Mouse (Mus musculus): ENCODE measurements around the gene Slc38a1. TPM values are rescaled to one million over a fixed set of nuclear protein-coding genes. Genes with fewer than 3 reads are reported as not detected.
A peak's percentile ranks its signal among the peaks of the same experiment; 100 is the strongest.

Gene Slc38a1
- polyA plus RNA-seq, 1 experiment from 2014 or later, result 54.0 TPM

DNA sequence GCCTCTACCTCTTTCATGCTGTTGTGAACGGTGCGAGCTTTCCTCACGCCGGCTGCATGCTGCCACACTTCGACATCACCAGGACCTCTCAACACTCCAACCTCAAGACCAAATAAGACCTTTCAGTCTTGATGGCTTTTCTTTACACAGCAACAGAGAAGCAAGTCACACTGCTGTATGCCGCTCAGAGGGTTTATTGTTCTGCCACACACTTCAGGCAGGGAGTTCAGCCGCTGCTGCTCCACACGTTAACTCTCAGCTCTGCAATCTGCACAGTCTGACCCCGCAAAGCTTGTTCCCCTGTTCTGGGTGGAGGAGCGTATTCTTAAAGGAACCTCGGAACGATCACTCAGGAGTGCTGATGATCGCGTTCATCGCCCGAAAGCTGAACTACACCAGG, 40.7 kb downstream of the Slc38a1 start:
- H3K36me3 ChIP-seq, result peaks cover 21% of the 10 kb centered on the region; the same call in 1 of the 2 replicates
- H3K9ac ChIP-seq, result no peak overlapping the region
- H3K9me3 ChIP-seq, result no peaks in the 10 kb centered on the region
- H3K27ac ChIP-seq, result peak overlapping the region; percentile 33; the same call in 1 of the 2 replicates
- peaks cover 25% of the 10 kb centered on the region for H3K4me1 ChIP-seq
- no peaks in the 10 kb centered on the region for H3K27me3 ChIP-seq
- no peak for ATAC-seq (ENCODE audit: insufficient number of reproducible peaks, low FRiP score, low TSS enrichment, low read depth)
- no peak overlapping the region for H3K4me3 ChIP-seq
- 74% methylated on average over 16 of the region's 16 CpGs for WGBS
- no peak overlapping the region for H3K4me2 ChIP-seq

DNA sequence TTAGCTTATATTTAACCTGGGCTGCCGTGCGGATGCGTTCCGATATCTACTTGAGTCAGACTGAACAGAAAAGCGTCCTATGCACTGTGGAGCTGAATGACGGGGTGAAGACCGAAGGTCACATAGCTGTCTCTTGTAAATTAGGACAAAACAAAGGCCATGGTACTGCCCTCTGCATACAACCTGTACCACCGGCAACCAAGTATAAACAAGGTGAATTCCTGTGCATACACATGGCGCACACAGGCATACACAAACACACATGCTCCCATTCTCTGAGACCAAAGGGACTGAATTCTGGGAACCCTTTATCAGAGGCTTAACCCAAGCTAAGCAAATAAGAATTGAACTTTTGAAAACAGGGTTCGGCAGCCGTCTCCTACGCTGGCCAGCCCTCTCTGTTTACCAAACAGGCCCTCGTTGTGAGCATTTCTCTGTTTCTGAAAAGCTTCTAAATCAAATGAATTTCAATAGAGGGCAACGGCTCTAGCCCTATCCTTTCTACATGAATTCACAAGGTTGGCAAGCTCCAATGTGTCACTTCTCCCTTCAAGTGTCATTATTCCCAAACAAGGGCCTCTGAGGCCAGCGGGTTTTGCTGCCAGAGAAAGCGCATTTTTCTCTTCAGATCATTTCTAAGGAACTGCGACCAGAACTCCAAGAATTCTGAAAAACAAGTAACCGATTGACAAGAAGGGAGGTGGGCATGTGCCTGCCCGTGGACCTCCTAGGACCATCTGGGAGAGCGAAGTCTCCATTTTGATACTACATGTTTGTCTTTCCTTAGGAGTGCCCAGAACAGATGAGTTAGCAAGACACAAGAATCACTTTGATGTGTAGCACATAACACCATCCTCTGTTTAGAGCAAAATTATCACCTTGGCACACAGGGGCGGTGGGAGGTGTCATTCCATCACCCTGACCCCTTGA, 42.6 kb downstream of the Slc38a1 start:
- Histone ChIP-seq H3K4me1 (peaks cover 21% of the 10 kb centered on the region), H3K9me3 (no peaks in the 10 kb centered on the region), H3K4me2 (no peak overlapping the region), H3K27me3 (no peaks in the 10 kb centered on the region), H3K4me3 (no peak overlapping the region), H3K36me3 (peaks cover 15% of the 10 kb centered on the region; the same call in 1 of the 2 replicates), H3K27ac (no peak overlapping the region), H3K9ac (no peak overlapping the region)
- WGBS, result 92% methylated on average over 21 of the region's 21 CpGs
- no peak for ATAC-seq (ENCODE audit: insufficient number of reproducible peaks, low FRiP score, low TSS enrichment, low read depth)

- H3K4me2 ChIP-seq, result no peak overlapping the region
- H3K4me1 ChIP-seq, result peaks cover 20% of the 10 kb centered on the region; the same call in 1 of the 2 replicates
- no peaks in the 10 kb centered on the region for H3K9me3 ChIP-seq
- H3K36me3 ChIP-seq, result peaks cover 15% of the 10 kb centered on the region; the same call in 1 of the 2 replicates
- H3K9ac ChIP-seq, result no peak overlapping the region
- 66% methylated on average over 11 of the region's 11 CpGs for WGBS
- ATAC-seq (ENCODE audit: insufficient number of reproducible peaks, low FRiP score, low TSS enrichment, low read depth), result no peak
- H3K27me3 ChIP-seq, result no peaks in the 10 kb centered on the region
- H3K27ac ChIP-seq, result no peak overlapping the region
- no peak overlapping the region for H3K4me3 ChIP-seq
Observed at GRCm38 (mm10) chr15:96598888-96599578, 43.7 kb downstream of the Slc38a1 start.

DNA sequence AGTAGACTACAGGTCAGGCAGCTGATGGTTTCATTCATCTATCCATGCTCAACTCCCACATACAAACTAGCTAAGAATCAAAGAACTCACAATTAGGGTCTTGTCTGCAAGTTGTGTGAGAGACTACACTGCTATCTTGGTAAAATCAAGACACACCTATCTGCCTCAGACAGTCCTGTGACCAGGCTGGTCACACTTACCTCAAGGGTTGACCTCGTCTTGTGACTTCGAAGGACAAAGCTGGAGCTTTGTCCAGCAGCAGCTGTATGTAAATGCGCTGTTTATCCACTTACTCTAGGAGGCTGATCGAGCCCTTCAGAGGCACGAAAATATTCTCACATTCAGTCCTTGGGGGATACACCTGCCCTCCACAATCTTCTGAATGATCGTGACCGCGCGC, 45.6 kb downstream of the Slc38a1 start:
- Histone ChIP-seq H3K9ac (no peak overlapping the region), H3K4me2 (no peak overlapping the region), H3K9me3 (no peaks in the 10 kb centered on the region), H3K4me1 (peaks cover 25% of the 10 kb centered on the region), H3K27ac (no peak overlapping the region), H3K36me3 (peaks cover 15% of the 10 kb centered on the region; the same call in 1 of the 2 replicates), H3K27me3 (no peaks in the 10 kb centered on the region), H3K4me3 (no peak overlapping the region)
- no peak for ATAC-seq (ENCODE audit: insufficient number of reproducible peaks, low FRiP score, low TSS enrichment, low read depth)
- 93% methylated on average over 9 of the region's 9 CpGs for WGBS

- Histone ChIP-seq H3K27me3 (no peaks in the 10 kb centered on the region), H3K4me2 (no peak overlapping the region), H3K4me1 (peaks cover 20% of the 10 kb centered on the region), H3K27ac (no peak overlapping the region), H3K4me3 (no peak overlapping the region), H3K9me3 (no peaks in the 10 kb centered on the region), H3K9ac (no peak overlapping the region), H3K36me3 (peaks cover 14% of the 10 kb centered on the region)
- WGBS, result 81% methylated on average over 7 of the region's 7 CpGs
- no peak for ATAC-seq (ENCODE audit: insufficient number of reproducible peaks, low FRiP score, low TSS enrichment, low read depth)
Observed at GRCm38 (mm10) chr15:96594316-96594715, 48.4 kb downstream of the Slc38a1 start.

GRCm38 (mm10) chr15:96593866-96594265, 48.8 kb downstream of the Slc38a1 start:
- Histone ChIP-seq H3K4me3 (no peak overlapping the region), H3K27me3 (no peaks in the 10 kb centered on the region), H3K36me3 (peaks cover 16% of the 10 kb centered on the region), H3K4me1 (peaks cover 20% of the 10 kb centered on the region), H3K4me2 (no peak overlapping the region), H3K9ac (no peak overlapping the region), H3K9me3 (no peaks in the 10 kb centered on the region), H3K27ac (peak overlapping the region; percentile 40; the same call in 1 of the 2 replicates)
- 57% methylated on average over 7 of the region's 7 CpGs for WGBS
- ATAC-seq (ENCODE audit: insufficient number of reproducible peaks, low FRiP score, low TSS enrichment, low read depth), result no peak

DNA sequence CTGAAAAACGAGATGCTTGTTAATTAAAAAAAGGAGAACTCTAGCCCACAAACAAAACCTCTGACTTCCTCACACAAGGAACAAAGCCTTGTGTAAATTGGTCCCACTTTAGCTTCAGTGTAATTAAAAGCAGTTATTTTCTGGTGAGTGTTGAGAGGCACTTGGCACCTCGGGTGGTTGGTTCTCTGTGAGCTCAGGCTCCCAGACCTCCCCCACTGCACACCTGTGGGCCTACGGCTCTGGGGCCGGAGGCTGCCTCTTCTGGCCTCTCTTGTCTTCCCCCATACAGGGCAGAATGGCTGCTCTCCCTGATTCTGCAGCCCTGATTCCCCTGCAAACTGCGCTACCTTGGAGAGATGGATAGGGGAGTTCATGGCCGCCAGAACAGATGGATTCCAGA, 49.3 kb downstream of the Slc38a1 start:
- Histone ChIP-seq H3K27ac (peak overlapping the region; percentile 40; the same call in 1 of the 2 replicates), H3K4me2 (no peak overlapping the region), H3K9me3 (no peaks in the 10 kb centered on the region), H3K9ac (no peak overlapping the region), H3K4me1 (peaks cover 20% of the 10 kb centered on the region), H3K27me3 (no peaks in the 10 kb centered on the region), H3K4me3 (no peak overlapping the region), H3K36me3 (peaks cover 20% of the 10 kb centered on the region)
- WGBS, result 35% methylated on average over 6 of the region's 6 CpGs
- ATAC-seq (ENCODE audit: insufficient number of reproducible peaks, low FRiP score, low TSS enrichment, low read depth), result no peak

GRCm38 (mm10) chr15:96592976-96593375, 49.7 kb downstream of the Slc38a1 start:
- H3K27ac ChIP-seq, result peak overlapping the region; percentile 40; the same call in 1 of the 2 replicates
- no peak overlapping the region for H3K4me2 ChIP-seq
- H3K4me1 ChIP-seq, result peaks cover 20% of the 10 kb centered on the region
- no peaks in the 10 kb centered on the region for H3K9me3 ChIP-seq
- no peak for ATAC-seq (ENCODE audit: insufficient number of reproducible peaks, low FRiP score, low TSS enrichment, low read depth)
- 43% methylated on average over 13 of the region's 13 CpGs for WGBS
- no peak overlapping the region for H3K4me3 ChIP-seq
- no peaks in the 10 kb centered on the region for H3K27me3 ChIP-seq
- no peak overlapping the region for H3K9ac ChIP-seq
- H3K36me3 ChIP-seq, result peaks cover 19% of the 10 kb centered on the region

- Histone ChIP-seq H3K4me2 (no peak overlapping the region), H3K36me3 (peaks cover 26% of the 10 kb centered on the region), H3K9ac (no peak overlapping the region), H3K4me3 (no peak overlapping the region), H3K27ac (no peak overlapping the region), H3K9me3 (no peaks in the 10 kb centered on the region), H3K27me3 (no peaks in the 10 kb centered on the region), H3K4me1 (peaks cover 20% of the 10 kb centered on the region)
- 64% methylated on average over 10 of the region's 10 CpGs for WGBS
- ATAC-seq (ENCODE audit: insufficient number of reproducible peaks, low FRiP score, low TSS enrichment, low read depth), result no peak
Observed at GRCm38 (mm10) chr15:96591876-96592417, 50.8 kb downstream of the Slc38a1 start.

DNA sequence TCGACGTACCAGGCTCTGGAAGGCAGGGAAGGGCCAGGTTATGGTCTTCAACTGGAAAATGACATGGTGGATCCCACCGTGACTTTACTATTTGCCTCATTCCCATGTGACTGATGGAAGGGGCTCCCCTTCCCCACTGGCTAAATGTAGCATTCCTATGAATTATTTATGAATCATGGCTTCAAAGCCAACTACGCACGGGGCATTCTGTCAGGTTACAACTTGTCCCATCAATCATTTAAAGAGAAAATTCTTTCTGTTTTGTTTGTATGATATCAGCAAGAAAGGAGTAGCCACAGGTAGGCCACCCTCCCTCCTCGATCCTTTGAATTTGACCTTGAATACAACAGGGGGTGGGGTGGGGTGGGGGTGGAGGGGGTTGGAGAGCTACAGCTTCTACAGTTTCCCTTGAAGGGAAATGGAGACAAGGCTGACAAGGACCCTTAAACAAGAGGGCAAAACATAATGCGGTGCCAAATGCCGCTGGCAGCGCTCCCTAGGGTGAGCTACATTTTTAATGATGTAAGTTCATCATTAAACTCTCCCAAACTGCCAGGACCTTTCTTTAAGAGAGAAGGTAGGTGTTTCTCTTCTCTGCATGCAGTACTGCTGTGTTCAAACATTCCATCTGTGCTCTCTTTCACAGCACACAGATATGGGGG, 53.6 kb downstream of the Slc38a1 start:
- no peak for ATAC-seq (ENCODE audit: insufficient number of reproducible peaks, low FRiP score, low TSS enrichment, low read depth)
- Histone ChIP-seq H3K4me1 (peaks cover 12% of the 10 kb centered on the region), H3K9me3 (no peaks in the 10 kb centered on the region), H3K27me3 (no peaks in the 10 kb centered on the region), H3K4me2 (no peak overlapping the region), H3K36me3 (peaks cover 52% of the 10 kb centered on the region), H3K27ac (no peak overlapping the region), H3K9ac (no peak overlapping the region), H3K4me3 (no peak overlapping the region)
- WGBS, result 76% methylated on average over 9 of the region's 9 CpGs

DNA sequence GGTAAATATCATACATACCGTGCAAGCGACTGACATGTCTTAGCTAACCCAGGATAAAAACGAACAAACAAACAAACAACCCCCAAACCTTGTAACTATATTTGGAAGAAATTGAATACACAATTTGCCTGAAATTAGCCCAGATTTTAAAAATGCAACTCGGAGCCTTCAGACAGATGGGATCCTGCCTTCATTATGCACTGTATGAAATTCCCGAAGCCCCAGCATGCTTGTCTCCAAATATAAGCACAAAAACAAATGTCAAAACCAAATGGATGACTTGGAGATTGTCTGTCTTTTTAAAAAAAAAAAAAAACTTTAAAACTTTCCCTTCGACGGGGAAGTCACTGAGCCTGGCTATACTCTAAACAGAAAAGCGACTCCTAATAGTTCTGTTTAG, 54.7 kb downstream of the Slc38a1 start:
- no peak overlapping the region for H3K4me3 ChIP-seq
- no peak overlapping the region for H3K27ac ChIP-seq
- H3K4me2 ChIP-seq, result no peak overlapping the region
- peaks cover 2% of the 10 kb centered on the region for H3K4me1 ChIP-seq
- WGBS, result 91% methylated on average over 8 of the region's 8 CpGs
- no peaks in the 10 kb centered on the region for H3K9me3 ChIP-seq
- no peaks in the 10 kb centered on the region for H3K27me3 ChIP-seq
- no peak overlapping the region for H3K9ac ChIP-seq
- peaks cover 63% of the 10 kb centered on the region for H3K36me3 ChIP-seq
- ATAC-seq (ENCODE audit: insufficient number of reproducible peaks, low FRiP score, low TSS enrichment, low read depth), result no peak

Measured in limb, embryonic 15.5 days (tissue).